Mouse (Mus musculus): ENCODE data around the gene Mrps11. TPM values are rescaled to one million over a fixed set of nuclear protein-coding genes. Genes with fewer than 3 reads are reported as not detected.

Mrps11 gene
- polyA plus RNA-seq, 1 experiment, result 60.6 TPM

- no peak for DNase-seq
- H3K27me3 ChIP-seq (replicated peaks; ENCODE audit: control insufficient read depth, insufficient read depth, low read length), result no peaks in the 10 kb centered on the region
- WGBS, result 75% methylated on average over 5 of the region's 5 CpGs
- no peak for TF ChIP-seq CTCF (conservative IDR thresholded peaks at IDR 0.05; ENCODE audit: insufficient read depth, insufficient read length, low read depth, low read length)
- TF ChIP-seq POLR2A (IDR thresholded peaks at IDR 0.05; ENCODE audit: low read depth, low read length), result no peak
- no peak overlapping the region for H3K4me3 ChIP-seq (ENCODE audit: insufficient read depth, low read depth, low read length)
- H3K36me3 ChIP-seq (ENCODE audit: control insufficient read depth, insufficient read depth, low read length), result no peaks in the 10 kb centered on the region
- no peaks in the 10 kb centered on the region; the same call in 1 of the 2 replicates for H3K4me1 ChIP-seq (ENCODE audit: control insufficient read depth, insufficient read depth, low read length)
- no peak overlapping the region for H3K27ac ChIP-seq (ENCODE audit: insufficient read depth, low read depth, low read length)
These were observed 58.7 kb downstream of the Mrps11 start for GRCm38 (mm10) chr7:78841601-78842000.

Other genes with a start within 250 kb of the Mrps11 start
- 9.0 and 9.7 TPM in 2 replicates for gene Ntrk3, start 45.1 kb upstream of the Mrps11 start, polyA plus RNA-seq (2012; rRNA removed)
- gene Mrpl46, start 412 bp downstream of the Mrps11 start, polyA plus RNA-seq (2012; rRNA removed), result 33.7 and 36.5 TPM in 2 replicates
- 10.6 and 11.2 TPM in 2 replicates for gene Det1, start 64.1 kb downstream of the Mrps11 start, polyA plus RNA-seq (2012; rRNA removed)
- 20.1 and 20.7 TPM in 2 replicates for gene Aen, start 112.7 kb downstream of the Mrps11 start, polyA plus RNA-seq (2012; rRNA removed)
- gene Isg20, start 130.3 kb downstream of the Mrps11 start, polyA plus RNA-seq (2012; rRNA removed), result 10.9 and 12.5 TPM in 2 replicates